Mouse (Mus musculus) testis, adult 2 months (tissue): ENCODE measurements around the gene Celsr1.

Experiments used
- CTCF ChIP-seq: fragments of 200-500 bp; IDR thresholded peaks from 2 replicates; pipeline ENCODE4 v1.5.1; 2012; ENCODE audit warnings: low read depth, mild to moderate bottlenecking, inconsistent platforms, low read length, moderate library complexity; ENCODE audit not compliant: control insufficient read depth, insufficient read depth, insufficient replicate concordance
- POLR2A ChIP-seq: fragments of 200-500 bp; IDR thresholded peaks from 2 replicates; pipeline ENCODE4 v1.6.1; 2012; ENCODE audit warnings: low read depth, mild to moderate bottlenecking, inconsistent platforms, low read length, moderate library complexity; ENCODE audit not compliant: control insufficient read depth

- TF ChIP-seq POLR2A = no peak
- no peak for TF ChIP-seq CTCF
These were observed 47.4 kb downstream of the Celsr1 start for GRCm38 (mm10) chr15:85986170-85986569.
